Mouse (Mus musculus): ENCODE results near the gene Lnp1. TPM values are rescaled to one million over a fixed set of nuclear protein-coding genes. Genes with fewer than 3 reads are reported as not detected.

Lnp1 gene
- total RNA-seq, 1 experiment from 2014 or later, result not detected

Other genes starting within 250 kb of the Lnp1 start
- gene Tfg, start 210.6 kb downstream of the Lnp1 start, total RNA-seq (2017), result 39.9 and 55.2 TPM in 2 replicates
- 36.5 and 41.2 TPM in 2 replicates for gene Adgrg7, start 132.2 kb downstream of the Lnp1 start, total RNA-seq (2017)
- not detected in 2 replicates for gene Tmem45a, start 41.9 kb downstream of the Lnp1 start, total RNA-seq (2017)
- 0.30 and 0.88 TPM in 2 replicates for gene Tmem45a2, start 143.3 kb upstream of the Lnp1 start, total RNA-seq (2017)
- 63.8 and 67.7 TPM in 2 replicates for gene Tomm70a, start 193.6 kb upstream of the Lnp1 start, total RNA-seq (2017)
- 31.5 and 38.8 TPM in 2 replicates for gene Nit2, start 239.3 kb upstream of the Lnp1 start, total RNA-seq (2017)

All from hematopoietic stem cell, adult 5-6 weeks (primary cell).